Mouse (Mus musculus) heart, postnatal 0 days (tissue): ENCODE measurements around the gene Gm45213. TPM values are rescaled to one million over a fixed set of nuclear protein-coding genes. Genes with fewer than 3 reads are reported as not detected.

Source experiments
- ATAC-seq: fragments of 200-750 bp; cut with Nextera tagmentation; 2 replicates; pipeline ENCODE4 v1.8.0; 2017; ENCODE audit warnings: low read depth, moderate number of reproducible peaks, moderate library complexity; ENCODE audit not compliant: insufficient read depth
- DNase-seq: peaks from one replicate; pipeline ENCODE4 v3.0.0-alpha.2; 2016; ENCODE audit warnings: low spot score
- H3K27ac ChIP-seq: fragments of 300-500 bp; sonication (generic); 2 replicates; pipeline ENCODE4 v1.5.1; 2014; ENCODE audit warnings: low read depth, mild to moderate bottlenecking
- H3K27me3 ChIP-seq: fragments of 300-500 bp; sonication (generic); 2 replicates; pipeline ENCODE4 v1.6.1; 2014; ENCODE audit warnings: low read length, mixed read lengths; ENCODE audit not compliant: control insufficient read depth, insufficient read depth
- H3K36me3 ChIP-seq: fragments of 300-500 bp; sonication (generic); replicated peaks from 2 replicates; pipeline ENCODE4 v1.6.1; 2014; ENCODE audit warnings: low read length, mixed read lengths; ENCODE audit not compliant: control insufficient read depth, insufficient read depth
- H3K4me1 ChIP-seq: fragments of 300-500 bp; sonication (generic); 2 replicates; pipeline ENCODE4 v1.6.1; 2014; ENCODE audit warnings: antibody characterized with exemption; ENCODE audit not compliant: control insufficient read depth, insufficient read depth
- H3K4me2 ChIP-seq: fragments of 300-500 bp; sonication (generic); 2 replicates; pipeline ENCODE4 v1.6.1; 2014; ENCODE audit warnings: low read depth, mild to moderate bottlenecking, low read length, moderate library complexity
- H3K4me3 ChIP-seq: fragments of 300-500 bp; sonication (generic); 2 replicates; pipeline ENCODE4 v1.5.1; 2014; ENCODE audit warnings: low read depth, low read length
- H3K9ac ChIP-seq: fragments of 300-500 bp; sonication (generic); replicated peaks from 2 replicates; pipeline ENCODE4 v1.6.1; 2014; ENCODE audit warnings: low read depth, low read length, mixed read lengths
- H3K9me3 ChIP-seq: fragments of 300-500 bp; sonication (generic); replicated peaks from 2 replicates; pipeline ENCODE4 v1.6.1; 2016; ENCODE audit warnings: low read length; ENCODE audit not compliant: control insufficient read depth
- CTCF ChIP-seq: IDR thresholded peaks from 2 replicates; pipeline ENCODE4 v1.5.1; 2016; ENCODE audit warnings: antibody characterized with exemption, control low read depth, low read depth
- EP300 ChIP-seq: IDR thresholded peaks from 2 replicates; pipeline ENCODE4 v1.6.1; 2016; ENCODE audit warnings: antibody characterized with exemption, low read depth
- WGBS: fragments of 180-500 bp; shearing (Covaris S2); extraction: QIAGEN DNeasy Blood & Tissue Kit; methylation state at CpG from one replicate; pipeline ENCODE4 v1.1.7; 2014; 5-methylcytosine and 5-hydroxymethylcytosine counted together
- polyA plus RNA-seq: library from polyadenylated mRNA; unstranded; fragments of >200 nt; fragmentation: Nextera tagmentation; extraction: Ambion mirVana; gene quantifications from 2 replicates; pipeline ENCODE4 v1.2.1, GENCODE M21; 2015
- total RNA-seq: library from RNA; depleted of rRNA; stranded (reverse); fragments of >200 nt; gene quantifications from 2 replicates; pipeline ENCODE4 v1.2.3, GENCODE M21; 2014; ENCODE audit warnings: low replicate concordance

Gene Gm45213
- total and polyA plus RNA-seq, 2 experiments from 2014 or later = not detected

- TF ChIP-seq EP300 = no peak
- peak; percentile 70 for TF ChIP-seq CTCF
- 0 out of 2 replicates have a peak, but pooled peaks cover 1% of the 10 kb centered on the region for H3K4me1 ChIP-seq
- no peak overlapping the region for H3K9ac ChIP-seq
- no peak overlapping the region for H3K4me2 ChIP-seq
- no peak overlapping the region for H3K4me3 ChIP-seq
- no peak for ATAC-seq
- H3K36me3 ChIP-seq = no peaks in the 10 kb centered on the region
- WGBS = 3% methylated on average over 4 of the region's 4 CpGs
- no peaks in the 10 kb centered on the region for H3K27me3 ChIP-seq
- no peak overlapping the region for H3K27ac ChIP-seq
- peak; percentile 51 for DNase-seq
- H3K9me3 ChIP-seq = no peaks in the 10 kb centered on the region
Measured at GRCm38 (mm10) chr7:66101866-66102265, 58.5 kb downstream of the Gm45213 start.

- H3K4me3 ChIP-seq = no peak overlapping the region
- DNase-seq (no peak), ATAC-seq (no peak)
Measured at GRCm38 (mm10) chr7:66104531-66104930, 61.1 kb downstream of the Gm45213 start.

GRCm38 (mm10) chr7:66105771-66106170 lies 62.4 kb downstream of the Gm45213 start:
- H3K36me3 ChIP-seq = no peaks in the 10 kb centered on the region
- WGBS = 36% methylated on average over 4 of the region's 4 CpGs
- no peak for DNase-seq
- H3K4me1 ChIP-seq = peaks cover 4% of the 10 kb centered on the region
- H3K9ac ChIP-seq = no peak overlapping the region
- no peak overlapping the region for H3K4me3 ChIP-seq
- no peak for ATAC-seq
- no peak overlapping the region for H3K27ac ChIP-seq
- H3K9me3 ChIP-seq = no peaks in the 10 kb centered on the region
- no peak overlapping the region for H3K4me2 ChIP-seq
- TF ChIP-seq CTCF (no peak), EP300 (no peak)
- H3K27me3 ChIP-seq = no peaks in the 10 kb centered on the region

More at GRCm38 (mm10) chr7:66104531-66104930, 61.1 kb downstream of the Gm45213 start:
- Histone ChIP-seq H3K4me1 (0 out of 2 replicates have a peak, but pooled peaks cover 4% of the 10 kb centered on the region), H3K27ac (no peak overlapping the region), H3K36me3 (no peaks in the 10 kb centered on the region), H3K4me2 (no peak overlapping the region), H3K9ac (no peak overlapping the region), H3K9me3 (no peaks in the 10 kb centered on the region), H3K27me3 (no peaks in the 10 kb centered on the region)
- whole genome bisulfite sequencing = 89% methylated on average over 5 of the region's 5 CpGs
- no peak for TF ChIP-seq CTCF
- TF ChIP-seq EP300 = no peak

- ATAC-seq (no peak), DNase-seq (no peak)
- H3K4me1 ChIP-seq = peaks cover 10% of the 10 kb centered on the region
- H3K27me3 ChIP-seq = no peaks in the 10 kb centered on the region
- H3K36me3 ChIP-seq = no peaks in the 10 kb centered on the region
- no peak overlapping the region for H3K4me2 ChIP-seq
- no peak overlapping the region for H3K4me3 ChIP-seq
- peak overlapping the region; percentile 31; the same call in 1 of the 2 replicates for H3K27ac ChIP-seq
- WGBS = 49% methylated on average over 7 of the region's 7 CpGs
- H3K9ac ChIP-seq = no peak overlapping the region
- no peaks in the 10 kb centered on the region for H3K9me3 ChIP-seq
- no peak for TF ChIP-seq EP300
- TF ChIP-seq CTCF = no peak
Measured at GRCm38 (mm10) chr7:66106581-66107056, 63.2 kb downstream of the Gm45213 start.

- Histone ChIP-seq H3K4me3 (no peak overlapping the region), H3K4me1 (peaks cover 10% of the 10 kb centered on the region), H3K9me3 (no peaks in the 10 kb centered on the region), H3K9ac (no peak overlapping the region), H3K36me3 (no peaks in the 10 kb centered on the region), H3K27ac (no peak overlapping the region), H3K4me2 (no peak overlapping the region), H3K27me3 (no peaks in the 10 kb centered on the region)
- no peak for ATAC-seq
- TF ChIP-seq CTCF = no peak
- no peak for TF ChIP-seq EP300
- 46% methylated on average over 11 of the region's 11 CpGs for WGBS
- no peak for DNase-seq
Measured at GRCm38 (mm10) chr7:66107206-66107605, 63.8 kb downstream of the Gm45213 start.

- DNase-seq (no peak), ATAC-seq (no peak)
- H3K27me3 ChIP-seq = no peaks in the 10 kb centered on the region
- H3K9me3 ChIP-seq = no peaks in the 10 kb centered on the region
- TF ChIP-seq CTCF (peak; percentile 58), EP300 (no peak)
- H3K4me2 ChIP-seq = no peak overlapping the region
- H3K4me3 ChIP-seq = no peak overlapping the region
- no peak overlapping the region for H3K9ac ChIP-seq
- WGBS = 10% methylated on average over 7 of the region's 7 CpGs
- H3K36me3 ChIP-seq = no peaks in the 10 kb centered on the region
- H3K27ac ChIP-seq = no peak overlapping the region
- H3K4me1 ChIP-seq = peaks cover 10% of the 10 kb centered on the region
Measured at GRCm38 (mm10) chr7:66107930-66108329, 64.5 kb downstream of the Gm45213 start.
